Mouse (Mus musculus) lung, embryonic 15.5 days (tissue): ENCODE data around the gene Chrna10. TPM values are rescaled to one million over a fixed set of nuclear protein-coding genes. Genes with fewer than 3 reads are reported as not detected.
A peak's percentile ranks its signal among the peaks of the same experiment; 100 is the strongest.

Experiments
- ATAC-seq: fragments of 200-750 bp; cut with Nextera tagmentation; 2 replicates; pipeline ENCODE4 v1.8.0; 2017; ENCODE audit warnings: moderate number of reproducible peaks, borderline replicate concordance; ENCODE audit not compliant: low FRiP score, low TSS enrichment; ENCODE audit errors: extremely low read depth
- H3K27ac ChIP-seq: fragments of 300-500 bp; sonication (generic); 2 replicates; pipeline ENCODE4 v1.5.1; 2015; ENCODE audit warnings: moderate library complexity, mild to moderate bottlenecking, inconsistent platforms
- H3K27me3 ChIP-seq: fragments of 300-500 bp; sonication (generic); 2 replicates; pipeline ENCODE4 v1.6.1; 2015; ENCODE audit warnings: inconsistent platforms
- H3K36me3 ChIP-seq: fragments of 300-500 bp; sonication (generic); 2 replicates; pipeline ENCODE4 v1.6.1; 2015; ENCODE audit warnings: inconsistent platforms
- H3K4me1 ChIP-seq: fragments of 300-500 bp; sonication (generic); 2 replicates; pipeline ENCODE4 v1.6.1; 2015; ENCODE audit warnings: inconsistent platforms
- H3K4me2 ChIP-seq: fragments of 300-500 bp; sonication (generic); 2 replicates; pipeline ENCODE4 v1.6.1; 2015; ENCODE audit warnings: inconsistent platforms, mild to moderate bottlenecking, moderate library complexity
- H3K4me3 ChIP-seq: fragments of 300-500 bp; sonication (generic); 2 replicates; pipeline ENCODE4 v1.5.1; 2015; ENCODE audit warnings: mild to moderate bottlenecking, inconsistent platforms
- H3K9ac ChIP-seq: fragments of 300-500 bp; sonication (generic); 2 replicates; pipeline ENCODE4 v1.6.1; 2015; ENCODE audit warnings: inconsistent platforms
- H3K9me3 ChIP-seq: fragments of 300-500 bp; sonication (generic); 2 replicates; pipeline ENCODE4 v1.6.1; 2016; ENCODE audit warnings: inconsistent platforms
- WGBS: fragments of 180-500 bp; shearing (Covaris S2); methylation state at CpG from one replicate; pipeline ENCODE4 v1.1.7; 2015; 5-methylcytosine and 5-hydroxymethylcytosine counted together
- polyA plus RNA-seq: library from polyadenylated mRNA; unstranded; fragments of >200 nt; fragmentation: Nextera tagmentation; extraction: Ambion mirVana; gene quantifications from 2 replicates; pipeline ENCODE4 v1.2.1, GENCODE M21; 2015

Gene Chrna10
- polyA plus RNA-seq, 1 experiment from 2014 or later = 0.16 TPM

- ATAC-seq = no peak
- Histone ChIP-seq H3K27ac (no peak overlapping the region), H3K4me2 (no peak overlapping the region), H3K9ac (no peak overlapping the region), H3K4me1 (no peaks in the 10 kb centered on the region), H3K4me3 (no peak overlapping the region), H3K27me3 (no peaks in the 10 kb centered on the region), H3K9me3 (no peaks in the 10 kb centered on the region), H3K36me3 (peaks cover 81% of the 10 kb centered on the region)
- 76% methylated on average over 7 of the region's 7 CpGs for WGBS
Measured at GRCm38 (mm10) chr7:102078517-102078916, 38.1 kb downstream of the Chrna10 start.

GRCm38 (mm10) chr7:102076714-102077296 is 39.8 kb downstream of the Chrna10 start:
- H3K4me1 ChIP-seq = no peaks in the 10 kb centered on the region
- no peaks in the 10 kb centered on the region for H3K27me3 ChIP-seq
- ATAC-seq = no peak
- WGBS = 76% methylated on average over 7 of the region's 7 CpGs
- H3K27ac ChIP-seq = no peak overlapping the region
- peaks cover 77% of the 10 kb centered on the region for H3K36me3 ChIP-seq
- H3K4me2 ChIP-seq = no peak overlapping the region
- no peak overlapping the region for H3K9ac ChIP-seq
- no peak overlapping the region for H3K4me3 ChIP-seq
- H3K9me3 ChIP-seq = no peaks in the 10 kb centered on the region

DNA sequence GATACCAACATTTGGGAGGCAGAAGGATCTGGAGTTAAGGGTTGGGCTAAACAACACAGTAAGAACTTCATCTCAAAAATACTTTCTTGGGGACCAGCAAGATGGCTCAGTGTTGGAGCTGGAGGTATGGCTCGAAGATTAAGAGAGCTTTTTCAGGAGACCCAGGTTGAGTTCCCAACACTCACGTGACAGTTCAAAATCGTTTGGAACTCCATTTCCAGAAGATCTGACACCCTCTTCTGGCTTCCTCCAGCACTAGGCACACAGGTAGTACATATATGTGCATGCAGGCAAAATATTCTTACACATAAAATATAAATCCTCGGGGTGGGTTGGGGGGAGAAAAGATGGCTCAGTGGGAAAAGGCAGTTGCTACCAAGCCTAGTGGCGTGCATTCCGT is 50.3 kb downstream of the Chrna10 start:
- no peak for ATAC-seq
- H3K27me3 ChIP-seq = no peaks in the 10 kb centered on the region
- peaks cover 7% of the 10 kb centered on the region; the same call in 1 of the 2 replicates for H3K36me3 ChIP-seq

GRCm38 (mm10) chr7:102065046-102065891 is 51.4 kb downstream of the Chrna10 start, which contains the start of the genes Rnf121, Xndc1 and Xntrpc:
Rnf121 (minus strand) TSS chr7:102065469.
Xndc1 (plus strand) TSS chr7:102065511.
Xntrpc (plus strand) TSS chr7:102065713.
- peak; percentile 98 for ATAC-seq
- Histone ChIP-seq H3K27ac (peak within 1 kb of the TSS; percentile 82), H3K27me3 (no peaks in the 10 kb centered on the region), H3K9ac (peak within 1 kb of the TSS; percentile 55), H3K9me3 (no peaks in the 10 kb centered on the region), H3K36me3 (0 out of 2 replicates have a peak, but pooled peaks cover 4% of the 10 kb centered on the region), H3K4me2 (peak within 1 kb of the TSS; percentile 67), H3K4me3 (peak within 1 kb of the TSS; percentile 70), H3K4me1 (peaks cover 20% of the 10 kb centered on the region)
- WGBS = under 1% methylated on average over 56 of the region's 56 CpGs

More for the DNA sequence above, 50.3 kb downstream of the Chrna10 start:
- Histone ChIP-seq H3K9me3 (no peaks in the 10 kb centered on the region), H3K27ac (no peak overlapping the region), H3K4me3 (peak overlapping the region; percentile 70), H3K4me1 (peaks cover 20% of the 10 kb centered on the region), H3K9ac (peak overlapping the region; percentile 55), H3K4me2 (peak overlapping the region; percentile 67)
- WGBS = 57% methylated on average over 6 of the region's 6 CpGs

DNA sequence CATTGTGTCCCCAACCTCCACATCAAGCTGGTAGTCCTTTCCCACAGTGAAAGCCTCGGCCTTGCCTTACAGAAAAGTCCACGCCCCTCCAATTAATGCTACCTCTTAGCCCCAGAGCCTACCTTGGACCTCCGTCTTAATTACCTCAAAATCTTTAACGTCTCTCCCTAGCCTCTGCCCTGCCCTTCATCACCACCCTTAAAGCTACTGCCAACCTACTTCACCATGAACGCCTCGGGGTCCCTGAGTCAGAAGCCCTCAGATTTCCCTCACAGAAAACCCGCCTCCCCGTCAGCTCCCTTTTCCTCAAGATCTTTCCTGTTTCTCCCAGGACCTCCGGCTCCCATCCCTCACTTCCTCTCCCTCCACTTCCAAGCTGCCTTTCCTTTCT is 52.0 kb downstream of the Chrna10 start:
- peaks cover 20% of the 10 kb centered on the region for H3K4me1 ChIP-seq
- H3K27ac ChIP-seq = peak overlapping the region; percentile 82
- peak overlapping the region; percentile 70 for H3K4me3 ChIP-seq
- peak; percentile 21; the same call in 1 of the 2 replicates for ATAC-seq
- peak overlapping the region; percentile 67 for H3K4me2 ChIP-seq
- WGBS = under 1% methylated on average over 9 of the region's 9 CpGs
- no peaks in the 10 kb centered on the region for H3K27me3 ChIP-seq
- H3K9ac ChIP-seq = peak overlapping the region; percentile 55
- H3K36me3 ChIP-seq = 0 out of 2 replicates have a peak, but pooled peaks cover 1% of the 10 kb centered on the region
- H3K9me3 ChIP-seq = no peaks in the 10 kb centered on the region

GRCm38 (mm10) chr7:102063891-102064290 is 52.7 kb downstream of the Chrna10 start:
- Histone ChIP-seq H3K4me2 (peak overlapping the region; percentile 67), H3K4me1 (peaks cover 20% of the 10 kb centered on the region), H3K4me3 (peak overlapping the region; percentile 70), H3K36me3 (peaks cover 9% of the 10 kb centered on the region; the same call in 1 of the 2 replicates), H3K27ac (no peak overlapping the region; the same call in 1 of the 2 replicates), H3K9me3 (no peaks in the 10 kb centered on the region), H3K9ac (peak overlapping the region; percentile 55), H3K27me3 (no peaks in the 10 kb centered on the region)
- WGBS = 56% methylated on average over 9 of the region's 9 CpGs
- no peak for ATAC-seq

GRCm38 (mm10) chr7:102062203-102062602 is 54.4 kb downstream of the Chrna10 start:
- Histone ChIP-seq H3K4me3 (no peak overlapping the region), H3K36me3 (peaks cover 15% of the 10 kb centered on the region; the same call in 1 of the 2 replicates), H3K27ac (no peak overlapping the region), H3K4me1 (peaks cover 20% of the 10 kb centered on the region), H3K4me2 (no peak overlapping the region), H3K9me3 (no peaks in the 10 kb centered on the region), H3K27me3 (no peaks in the 10 kb centered on the region), H3K9ac (no peak overlapping the region)
- ATAC-seq = no peak
- 78% methylated on average over 1 of the region's 1 CpGs for WGBS

GRCm38 (mm10) chr7:102061353-102061752 is 55.3 kb downstream of the Chrna10 start:
- H3K36me3 ChIP-seq = peaks cover 15% of the 10 kb centered on the region; the same call in 1 of the 2 replicates
- no peaks in the 10 kb centered on the region for H3K9me3 ChIP-seq
- no peaks in the 10 kb centered on the region for H3K27me3 ChIP-seq
- H3K4me2 ChIP-seq = no peak overlapping the region
- H3K4me1 ChIP-seq = peaks cover 17% of the 10 kb centered on the region
- no peak for ATAC-seq
- 84% methylated on average over 3 of the region's 3 CpGs for WGBS
- H3K27ac ChIP-seq = no peak overlapping the region
- no peak overlapping the region for H3K9ac ChIP-seq
- H3K4me3 ChIP-seq = no peak overlapping the region

Other genes with a start within 250 kb of the Chrna10 start
- gene Folr1, start 246.0 kb downstream of the Chrna10 start, polyA plus RNA-seq = 0.68 and 0.95 TPM in 2 replicates
- 165 and 170 TPM in 2 replicates for gene Lamtor1, start 210.9 kb downstream of the Chrna10 start, polyA plus RNA-seq
- 0.54 and 0.59 TPM in 2 replicates for gene Tomt, start 210.5 kb downstream of the Chrna10 start, polyA plus RNA-seq
- gene Lrrc51, start 182.9 kb downstream of the Chrna10 start, polyA plus RNA-seq = 11.8 and 13.5 TPM in 2 replicates
- 68.9 and 79.4 TPM in 2 replicates for gene Numa1, start 182.7 kb downstream of the Chrna10 start, polyA plus RNA-seq
- gene Il18bp, start 98.1 kb downstream of the Chrna10 start, polyA plus RNA-seq = 2.2 and 2.3 TPM in 2 replicates
- 25.3 and 26.0 TPM in 2 replicates for gene Rnf121, start 51.4 kb downstream of the Chrna10 start, polyA plus RNA-seq
- 32.3 and 34.4 TPM in 2 replicates for gene Xndc1, start 51.3 kb downstream of the Chrna10 start, polyA plus RNA-seq
- gene Xntrpc, start 51.1 kb downstream of the Chrna10 start, polyA plus RNA-seq = 0.89 and 1.2 TPM in 2 replicates
- not detected in 2 replicates for gene Trpc2, start 33.7 kb downstream of the Chrna10 start, polyA plus RNA-seq
- 0.50 and 0.87 TPM in 2 replicates for gene Art1, start 15.1 kb downstream of the Chrna10 start, polyA plus RNA-seq
- gene Art5, start 7.3 kb downstream of the Chrna10 start, polyA plus RNA-seq = 1.4 and 1.5 TPM in 2 replicates
- gene Nup98, start 93.3 kb upstream of the Chrna10 start, polyA plus RNA-seq = 33.8 and 35.3 TPM in 2 replicates
- gene Pgap2, start 93.4 kb upstream of the Chrna10 start, polyA plus RNA-seq = 81.0 and 91.8 TPM in 2 replicates
- 72.8 and 74.5 TPM in 2 replicates for gene Rhog, start 139.2 kb upstream of the Chrna10 start, polyA plus RNA-seq
- gene Stim1, start 151.0 kb upstream of the Chrna10 start, polyA plus RNA-seq = 16.7 and 20.1 TPM in 2 replicates